Mouse (Mus musculus) spleen, adult 2 months (tissue): ENCODE results near the gene Kalrn. TPM values are rescaled to one million over a fixed set of nuclear protein-coding genes. Genes with fewer than 3 reads are reported as not detected.

Experiments used
- DNase-seq, 2 experiments: peaks; one replicate each; pipeline versions ENCODE4 v3.0.0 to v3.0.0-alpha.2; 2012 to 2021; ENCODE audit warnings: low spot score in 2 of 2, low read depth in 1 of 2
- H3K27ac ChIP-seq: fragments of 200-500 bp; 2 replicates; pipeline ENCODE4 v1.5.1; 2012; ENCODE audit warnings: low read length, inconsistent platforms; ENCODE audit not compliant: insufficient read depth
- H3K27me3 ChIP-seq: fragments of 200-500 bp; 2 replicates; pipeline ENCODE4 v1.6.1; 2012; ENCODE audit warnings: mild to moderate bottlenecking, moderate library complexity, low read length, inconsistent platforms; ENCODE audit not compliant: control insufficient read depth, insufficient read depth
- H3K36me3 ChIP-seq: fragments of 200-500 bp; 2 replicates; pipeline ENCODE4 v1.6.1; 2012; ENCODE audit warnings: mild to moderate bottlenecking, low read length, inconsistent platforms; ENCODE audit not compliant: control insufficient read depth, insufficient read depth
- H3K4me1 ChIP-seq: fragments of 200-500 bp; 2 replicates; pipeline ENCODE4 v1.6.1; 2011; ENCODE audit warnings: inconsistent platforms; ENCODE audit not compliant: control insufficient read depth, insufficient read depth, insufficient read length
- H3K4me3 ChIP-seq: fragments of 200-500 bp; 2 replicates; pipeline ENCODE4 v1.5.1; 2011; ENCODE audit warnings: mild to moderate bottlenecking, inconsistent platforms; ENCODE audit not compliant: insufficient read depth, insufficient read length; ENCODE audit errors: extremely low read depth
- CTCF ChIP-seq: fragments of 200-500 bp; IDR thresholded peaks from 2 replicates; pipeline ENCODE4 v1.5.1; 2011; ENCODE audit warnings: mild to moderate bottlenecking, inconsistent platforms; ENCODE audit not compliant: insufficient read depth, insufficient read length, insufficient replicate concordance; ENCODE audit errors: extremely low read depth
- POLR2A ChIP-seq: fragments of 200-500 bp; IDR thresholded peaks from 2 replicates; pipeline ENCODE4 v1.6.1; 2011; ENCODE audit warnings: low read depth, low read length, inconsistent platforms
- WGBS: fragments of 180-500 bp; shearing (Covaris S2); methylation state at CpG from one replicate; pipeline ENCODE4 v1.1.7; 2018; 5-methylcytosine and 5-hydroxymethylcytosine counted together
- polyA plus RNA-seq: library from polyadenylated mRNA; depleted of rRNA; stranded (reverse); fragments of >200 nt; gene quantifications from 2 replicates; pipeline ENCODE4 v1.2.3, GENCODE M21; 2012

Gene Kalrn
- polyA plus RNA-seq, 1 experiment: 7.6 TPM

DNA sequence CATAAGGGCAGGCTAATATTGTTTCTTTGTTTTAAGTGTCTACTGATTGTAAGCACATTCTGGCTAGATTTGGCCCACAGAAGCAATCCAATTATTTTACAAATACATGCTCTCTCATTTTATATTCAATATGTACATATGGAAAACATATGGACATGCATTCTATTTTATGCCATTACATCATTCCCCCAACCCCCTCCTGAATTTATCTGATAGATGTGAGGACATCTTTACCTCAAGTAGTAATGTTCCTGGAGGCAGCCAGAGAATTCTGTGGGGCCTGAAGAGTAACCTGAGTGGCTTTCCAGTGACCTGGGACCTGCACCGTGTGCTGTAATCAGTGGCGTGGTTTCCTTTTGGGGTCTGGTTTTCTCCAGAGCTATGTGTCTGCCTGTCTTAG is 342.2 kb downstream of the Kalrn start:
- WGBS: 36% methylated on average over 2 of the region's 2 CpGs
- no peak overlapping the region for H3K4me3 ChIP-seq

DNA sequence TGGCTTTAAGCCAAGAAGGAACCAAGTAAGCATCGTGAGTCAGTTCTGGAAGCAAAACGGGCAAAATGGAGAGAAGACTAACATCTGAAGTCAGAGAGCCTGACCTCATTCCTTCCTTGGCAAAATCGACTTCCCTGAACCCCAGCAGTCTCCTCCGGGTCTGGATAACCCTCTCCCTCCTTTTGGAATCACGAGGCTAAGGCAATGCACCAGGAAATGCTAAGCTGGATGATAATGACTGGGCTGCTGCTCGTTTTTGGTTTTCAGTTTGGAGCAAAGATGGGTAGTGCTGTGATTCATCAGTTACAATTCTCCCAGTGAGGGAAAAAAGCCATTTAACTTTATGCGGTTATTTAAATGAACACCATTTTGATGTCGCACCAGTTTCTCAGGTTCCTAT is 344.0 kb downstream of the Kalrn start:
- Histone ChIP-seq H3K36me3 (no peaks in the 10 kb centered on the region), H3K27me3 (no peaks in the 10 kb centered on the region), H3K27ac (no peak overlapping the region), H3K4me1 (no peaks in the 10 kb centered on the region), H3K4me3 (no peak overlapping the region)
- WGBS: 75% methylated on average over 8 of the region's 8 CpGs
- DNase-seq: no peak
- TF ChIP-seq CTCF (no peak), POLR2A (no peak)

More for the DNA sequence above, 342.2 kb downstream of the Kalrn start:
- TF ChIP-seq CTCF (no peak), POLR2A (no peak)
- Histone ChIP-seq H3K27ac (no peak overlapping the region), H3K36me3 (no peaks in the 10 kb centered on the region), H3K4me1 (no peaks in the 10 kb centered on the region), H3K27me3 (no peaks in the 10 kb centered on the region)
- DNase-seq: no peak

DNA sequence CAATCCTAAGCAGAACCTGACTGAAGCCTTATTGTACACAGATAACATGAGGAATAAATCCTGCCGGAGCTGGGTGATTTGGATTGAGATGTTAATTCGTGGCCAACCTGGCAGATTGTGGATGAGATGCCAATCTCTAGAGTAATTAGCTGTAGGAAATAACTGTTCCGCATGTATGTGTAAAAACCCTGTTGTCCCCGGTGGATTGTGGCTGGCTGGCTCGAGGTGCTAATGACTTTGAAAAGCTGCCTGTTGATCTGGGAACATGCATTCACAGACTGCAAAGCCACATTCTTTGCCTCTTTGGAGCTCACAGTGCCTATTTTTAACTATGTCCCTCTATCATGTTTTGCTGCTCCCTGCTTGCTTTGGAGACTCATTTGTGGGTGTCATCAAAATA is 344.7 kb downstream of the Kalrn start:
- Histone ChIP-seq H3K27ac (no peak overlapping the region), H3K36me3 (no peaks in the 10 kb centered on the region), H3K4me3 (no peak overlapping the region), H3K27me3 (no peaks in the 10 kb centered on the region), H3K4me1 (no peaks in the 10 kb centered on the region)
- DNase-seq: no peak
- WGBS: 46% methylated on average over 5 of the region's 5 CpGs
- no peak for TF ChIP-seq POLR2A

DNA sequence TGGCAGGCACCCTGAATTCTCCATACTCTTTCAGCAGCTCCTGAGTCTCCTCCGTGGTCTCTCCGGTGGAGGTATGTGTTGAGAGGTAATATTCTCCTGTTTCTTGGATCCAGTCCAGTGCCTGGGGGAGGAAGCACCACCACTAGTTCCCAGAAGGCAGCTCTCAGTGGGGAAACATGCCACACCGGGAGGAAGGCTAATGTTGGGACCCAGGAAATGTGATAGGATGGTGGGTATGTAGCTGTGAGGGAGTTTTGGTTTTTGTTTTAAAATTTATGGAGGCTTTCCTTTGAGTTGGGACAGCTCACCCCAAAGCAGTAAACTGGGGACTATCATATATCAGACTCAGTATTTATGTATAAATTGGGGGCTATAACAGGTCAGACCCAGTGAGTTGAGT is 361.2 kb downstream of the Kalrn start:
- no peaks in the 10 kb centered on the region for H3K27me3 ChIP-seq
- H3K36me3 ChIP-seq: no peaks in the 10 kb centered on the region
- H3K4me3 ChIP-seq: no peak overlapping the region
- whole genome bisulfite sequencing: 92% methylated on average over 3 of the region's 3 CpGs
- no peak for DNase-seq
- no peak overlapping the region for H3K27ac ChIP-seq
- no peak for TF ChIP-seq CTCF
- TF ChIP-seq POLR2A: no peak
- no peaks in the 10 kb centered on the region for H3K4me1 ChIP-seq

DNA sequence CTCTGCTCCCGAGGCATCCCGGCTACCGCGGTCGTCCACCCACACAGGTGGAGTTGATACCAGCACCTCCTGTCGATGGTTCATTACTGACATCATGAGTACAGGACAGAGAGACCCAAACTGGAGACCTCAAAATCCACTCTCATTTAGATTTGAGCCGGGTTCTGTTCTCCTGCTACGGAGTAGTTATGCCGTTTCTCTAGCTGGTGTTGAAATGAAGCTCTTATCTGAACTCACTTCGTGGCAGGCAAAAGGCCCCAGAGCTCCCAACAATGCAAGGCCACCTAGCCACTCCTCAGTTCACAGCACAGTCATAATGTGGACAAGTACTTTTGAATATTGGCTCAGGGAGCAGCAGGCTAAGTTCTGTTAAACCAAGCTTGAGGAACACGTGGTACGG is 362.1 kb downstream of the Kalrn start:
- DNase-seq: no peak
- no peak overlapping the region for H3K4me3 ChIP-seq
- no peak for TF ChIP-seq POLR2A
- H3K27ac ChIP-seq: no peak overlapping the region
- no peaks in the 10 kb centered on the region for H3K36me3 ChIP-seq
- H3K27me3 ChIP-seq: no peaks in the 10 kb centered on the region
- H3K4me1 ChIP-seq: no peaks in the 10 kb centered on the region
- 84% methylated on average over 12 of the region's 12 CpGs for WGBS

DNA sequence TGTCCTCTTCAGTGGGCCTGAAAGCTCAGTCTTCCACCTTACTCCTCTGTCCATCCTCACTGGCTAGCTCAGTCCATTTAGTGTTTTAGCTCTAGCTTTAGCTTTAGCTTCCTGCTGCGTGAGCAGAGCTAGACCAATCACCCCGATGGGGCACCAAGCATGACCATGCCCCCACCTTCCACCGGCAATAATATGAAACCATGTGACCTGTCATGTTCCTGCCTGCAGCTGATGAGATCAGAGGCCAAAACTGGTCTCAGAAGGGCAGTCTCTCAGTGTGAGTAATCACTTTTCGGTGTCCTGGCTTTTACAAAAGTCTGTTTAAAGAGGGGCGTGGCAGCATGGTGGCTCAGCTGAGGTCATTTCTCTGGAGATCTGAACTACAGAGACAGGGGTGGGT is 364.6 kb downstream of the Kalrn start:
- H3K4me1 ChIP-seq: no peaks in the 10 kb centered on the region
- no peak for DNase-seq
- H3K36me3 ChIP-seq: no peaks in the 10 kb centered on the region
- no peak overlapping the region for H3K4me3 ChIP-seq
- WGBS: 53% methylated on average over 5 of the region's 5 CpGs
- no peak overlapping the region for H3K27ac ChIP-seq
- no peak for TF ChIP-seq CTCF
- no peak for TF ChIP-seq POLR2A
- H3K27me3 ChIP-seq: no peaks in the 10 kb centered on the region

DNA sequence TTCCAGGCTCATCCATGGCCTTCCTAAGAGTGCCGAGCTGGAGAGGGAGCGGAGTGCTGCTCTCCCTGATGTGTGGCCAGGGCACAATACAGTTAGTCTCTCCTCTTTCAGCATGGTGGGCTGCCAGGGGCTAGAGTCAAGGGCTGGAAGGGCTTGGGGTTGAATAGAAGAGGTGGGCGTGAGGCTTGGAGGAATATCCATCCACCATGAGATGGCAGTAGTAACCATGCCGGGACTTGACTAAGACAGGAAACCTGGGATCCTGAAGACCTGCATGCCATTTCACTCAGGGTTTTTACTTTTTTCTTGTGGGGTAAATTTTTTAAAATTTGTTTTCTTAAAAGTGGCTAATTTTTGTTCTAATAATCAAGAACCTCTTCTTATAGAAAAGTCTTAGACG is 365.4 kb downstream of the Kalrn start:
- DNase-seq: no peak
- no peak overlapping the region for H3K27ac ChIP-seq
- no peaks in the 10 kb centered on the region for H3K36me3 ChIP-seq
- H3K27me3 ChIP-seq: no peaks in the 10 kb centered on the region
- no peaks in the 10 kb centered on the region for H3K4me1 ChIP-seq
- H3K4me3 ChIP-seq: no peak overlapping the region
- TF ChIP-seq POLR2A: no peak
- TF ChIP-seq CTCF: no peak
- 92% methylated on average over 5 of the region's 5 CpGs for WGBS

DNA sequence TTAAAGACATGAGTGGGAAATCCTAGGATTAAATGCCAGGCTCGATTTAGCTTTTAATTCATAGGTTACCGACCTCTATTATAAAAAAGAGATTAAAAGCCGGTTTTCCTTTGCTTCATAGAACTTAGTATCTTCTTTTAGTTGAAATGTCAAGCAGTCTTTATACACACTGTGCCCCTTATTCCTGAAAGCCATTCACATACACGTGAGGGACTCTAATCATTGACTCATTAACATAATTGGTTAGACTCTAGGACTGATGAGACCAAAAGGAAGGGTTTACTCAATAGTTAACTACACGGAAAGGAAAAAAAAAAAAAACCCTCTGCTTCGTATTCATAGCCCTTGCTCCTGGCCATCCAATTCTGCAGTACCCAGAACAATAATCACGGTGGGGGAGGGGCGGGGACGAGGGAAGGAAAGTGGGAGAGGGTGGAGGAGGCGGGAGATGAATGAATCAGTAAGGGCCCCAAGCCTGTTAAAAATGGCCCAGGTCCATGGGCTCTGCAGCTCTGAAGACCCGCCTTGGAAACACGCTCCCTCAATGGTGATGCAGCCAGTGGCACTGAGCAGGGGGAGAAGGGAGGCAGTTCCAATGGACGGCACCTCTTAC is 368.7 kb downstream of the Kalrn start:
- H3K4me1 ChIP-seq: no peaks in the 10 kb centered on the region
- DNase-seq: no peak
- 89% methylated on average over 13 of the region's 13 CpGs for WGBS
- no peaks in the 10 kb centered on the region for H3K36me3 ChIP-seq
- H3K4me3 ChIP-seq: no peak overlapping the region
- H3K27ac ChIP-seq: no peak overlapping the region
- TF ChIP-seq POLR2A (no peak), CTCF (no peak)
- no peaks in the 10 kb centered on the region for H3K27me3 ChIP-seq
